Mouse (Mus musculus): ENCODE results near the gene Pla2g2f.

DNA sequence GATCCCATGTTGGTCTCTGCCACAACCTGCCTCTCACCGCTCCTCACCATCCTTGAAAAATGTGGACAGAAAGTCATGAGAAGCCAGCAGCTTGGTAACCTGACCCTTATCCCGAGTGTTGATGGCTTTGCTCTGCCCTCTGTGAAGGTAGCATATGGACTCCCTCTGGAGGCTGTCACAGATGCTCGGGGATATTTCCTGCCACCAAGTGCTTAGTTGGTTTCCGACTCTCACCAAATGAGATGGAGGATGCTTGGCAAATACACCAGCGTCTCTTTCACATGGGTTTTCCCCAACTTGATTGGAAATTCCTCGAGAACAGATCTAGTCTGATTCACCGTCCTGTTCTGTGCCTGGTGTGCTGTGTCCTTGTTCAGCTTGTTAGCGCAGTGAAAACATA lies 44.8 kb downstream of the Pla2g2f start:
- TF ChIP-seq CTCF (IDR thresholded peaks at IDR 0.05; ENCODE audit: low read depth) (no peak), EP300 (IDR thresholded peaks at IDR 0.05; ENCODE audit: low read depth) (no peak)
